Mouse (Mus musculus) heart, embryonic 14.5 days (tissue): Measurements from ENCODE around the gene Cuedc1. TPM values are rescaled to one million over a fixed set of nuclear protein-coding genes. Genes with fewer than 3 reads are reported as not detected.
A peak's percentile ranks its signal among the peaks of the same experiment; 100 is the strongest.

Source experiments
- ATAC-seq: fragments of 200-750 bp; cut with Nextera tagmentation; 2 replicates; pipeline ENCODE4 v1.8.0; 2017; ENCODE audit warnings: low read depth, moderate TSS enrichment; ENCODE audit not compliant: insufficient number of reproducible peaks, insufficient read depth, low FRiP score
- H3K27ac ChIP-seq, 2 experiments: fragments of 200-500 bp in 1 of 2; fragments of 300-500 bp in 1 of 2; sonication (generic) in 1 of 2; replicated peaks in 1 of 2; 2 replicates each; pipeline ENCODE4 v1.5.1; 2012 to 2014; ENCODE audit warnings: low read depth in 2 of 2, low read length in 2 of 2, control low read depth in 1 of 2, mild to moderate bottlenecking in 1 of 2, mixed read lengths in 1 of 2; ENCODE audit not compliant: control insufficient read depth in 1 of 2, insufficient read depth in 1 of 2
- H3K27me3 ChIP-seq: fragments of 300-500 bp; sonication (generic); 2 replicates; pipeline ENCODE4 v1.6.1; 2014; ENCODE audit warnings: mild to moderate bottlenecking, low read length, control low read depth; ENCODE audit not compliant: control insufficient read depth, insufficient read depth
- H3K36me3 ChIP-seq: fragments of 300-500 bp; sonication (generic); 2 replicates; pipeline ENCODE4 v1.6.1; 2014; ENCODE audit warnings: mild to moderate bottlenecking, control low read depth, low read length, mixed read lengths; ENCODE audit not compliant: control insufficient read depth, insufficient read depth
- H3K4me1 ChIP-seq, 2 experiments: fragments of 200-500 bp in 1 of 2; fragments of 300-500 bp in 1 of 2; sonication (generic) in 1 of 2; 2 replicates each; pipeline ENCODE4 v1.6.1; 2012 to 2014; ENCODE audit warnings: low read length in 2 of 2, control low read depth in 1 of 2, mixed read lengths in 1 of 2; ENCODE audit not compliant: control insufficient read depth in 2 of 2, insufficient read depth in 2 of 2
- H3K4me2 ChIP-seq: fragments of 300-500 bp; sonication (generic); 2 replicates; pipeline ENCODE4 v1.6.1; 2014; ENCODE audit warnings: mild to moderate bottlenecking, low read length
- H3K4me3 ChIP-seq, 2 experiments: fragments of 200-500 bp in 1 of 2; fragments of 300-500 bp in 1 of 2; sonication (generic) in 1 of 2; 2 replicates each; pipeline ENCODE4 v1.5.1; 2012 to 2014; ENCODE audit warnings: low read length in 2 of 2, mild to moderate bottlenecking in 2 of 2, control low read depth in 1 of 2, low read depth in 1 of 2, moderate library complexity in 1 of 2; ENCODE audit not compliant: control insufficient read depth in 1 of 2, insufficient read depth in 1 of 2
- H3K9ac ChIP-seq: fragments of 300-500 bp; sonication (generic); 2 replicates; pipeline ENCODE4 v1.6.1; 2014; ENCODE audit warnings: mild to moderate bottlenecking, low read length
- H3K9me3 ChIP-seq: fragments of 300-500 bp; sonication (generic); 2 replicates; pipeline ENCODE4 v1.6.1; 2016; ENCODE audit warnings: low read length, control low read depth; ENCODE audit not compliant: control insufficient read depth
- WGBS: fragments of 180-500 bp; shearing (Covaris S2); extraction: QIAGEN DNeasy Blood & Tissue Kit; methylation state at CpG from one replicate; pipeline ENCODE4 v1.1.7; 2014; 5-methylcytosine and 5-hydroxymethylcytosine counted together
- polyA plus RNA-seq: library from polyadenylated mRNA; unstranded; fragments of >200 nt; fragmentation: Nextera tagmentation; extraction: Ambion mirVana; gene quantifications from 2 replicates; pipeline ENCODE4 v1.2.1, GENCODE M21; 2014

The Cuedc1 gene
- polyA plus RNA-seq, 1 experiment from 2014 or later: 17.0 TPM

GRCm38 (mm10) chr11:88207697-88208096 lies 109.8 kb downstream of the Cuedc1 start:
- Histone ChIP-seq H3K36me3 (peaks cover 62% of the 10 kb centered on the region), H3K27ac (no peak overlapping the region), H3K4me1 (peaks cover 8 to 20% of the 10 kb centered on the region in 2 experiments; a peak in 3 of 4 replicates), H3K4me2 (no peak overlapping the region), H3K9me3 (no peaks in the 10 kb centered on the region), H3K9ac (no peak overlapping the region), H3K4me3 (no peak overlapping the region), H3K27me3 (no peaks in the 10 kb centered on the region)
- 88% methylated on average over 2 of the region's 2 CpGs for WGBS
- ATAC-seq: no peak

- Histone ChIP-seq H3K4me2 (no peak overlapping the region), H3K27ac (no peak overlapping the region), H3K4me1 (peaks cover 18 to 29% of the 10 kb centered on the region in 2 experiments), H3K27me3 (no peaks in the 10 kb centered on the region), H3K4me3 (no peak overlapping the region), H3K36me3 (peaks cover 53% of the 10 kb centered on the region), H3K9ac (no peak overlapping the region), H3K9me3 (no peaks in the 10 kb centered on the region)
- 87% methylated on average over 5 of the region's 5 CpGs for WGBS
- ATAC-seq: no peak
Measured at GRCm38 (mm10) chr11:88211824-88212582, 114.1 kb downstream of the Cuedc1 start.

DNA sequence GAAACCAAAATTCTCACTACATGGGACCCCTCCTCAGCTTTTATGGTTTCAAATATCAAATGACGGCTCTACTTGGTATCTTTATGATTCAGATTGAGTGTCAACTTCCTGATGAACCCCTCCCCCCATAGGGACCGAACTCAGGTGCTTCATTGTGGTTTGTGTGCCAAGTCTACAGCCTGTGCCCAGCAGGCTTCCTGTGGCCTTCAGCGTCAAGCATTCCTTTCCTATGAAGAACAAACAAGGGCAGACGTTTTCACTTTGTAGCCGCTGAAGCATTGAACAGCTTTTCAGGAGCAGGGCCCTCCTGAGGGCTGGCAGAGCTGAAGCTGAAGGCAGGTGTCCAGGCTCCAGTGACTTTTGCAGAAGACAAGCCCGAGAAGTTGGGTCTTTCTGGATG lies 115.9 kb downstream of the Cuedc1 start:
- no peak overlapping the region for H3K4me2 ChIP-seq
- no peak for ATAC-seq

DNA sequence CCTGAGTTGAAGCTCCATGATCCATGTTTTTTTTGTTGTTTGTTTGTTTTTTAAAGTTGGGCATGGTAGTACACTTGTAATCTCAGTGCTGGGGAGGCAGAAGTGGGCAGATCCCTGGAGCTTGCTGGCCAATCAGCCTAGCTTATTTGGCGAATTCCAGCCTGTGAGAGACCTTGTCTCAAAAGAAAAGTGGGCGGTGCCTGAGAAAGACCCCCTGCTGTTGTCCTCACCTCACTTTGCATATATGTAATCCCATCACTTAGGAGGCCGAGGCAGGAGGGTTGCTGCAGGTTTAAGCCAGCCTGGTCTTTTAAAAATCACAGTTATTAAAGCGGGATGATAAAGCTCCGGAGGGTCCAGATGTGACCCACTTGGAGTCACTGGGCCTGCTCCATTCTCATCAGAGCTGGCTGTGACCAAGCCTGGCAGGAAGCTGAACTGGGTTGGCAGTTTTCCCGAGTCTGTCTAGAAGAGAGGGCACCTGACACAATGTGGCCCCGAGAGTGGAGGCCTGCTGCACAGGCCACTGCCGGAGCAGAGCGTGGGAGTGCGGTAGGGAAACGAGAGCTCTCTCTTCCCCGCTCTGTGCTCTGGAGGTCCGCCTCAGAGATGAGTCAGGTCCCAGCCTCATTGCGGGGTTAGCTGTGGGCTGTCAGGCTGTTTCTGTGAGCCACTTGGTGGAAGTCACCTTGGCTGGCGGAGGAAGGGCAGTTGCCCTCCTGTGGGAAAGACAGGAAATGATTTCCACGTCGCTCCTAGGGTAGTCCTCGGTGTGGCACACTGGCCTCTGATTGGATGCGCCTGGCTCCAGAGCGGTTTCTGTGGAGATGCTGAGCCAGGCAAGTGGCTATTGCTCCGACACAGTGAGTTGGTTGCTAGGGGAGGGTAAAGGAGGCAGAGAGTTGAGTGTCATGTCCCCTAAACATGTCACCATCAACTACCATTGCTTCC lies 117.3 kb downstream of the Cuedc1 start:
- ATAC-seq: peak; percentile 57
- H3K9ac ChIP-seq: peak overlapping the region; percentile 13
- peak overlapping the region; percentile 4 to 19; a peak in 2 of 4 replicates for H3K4me3 ChIP-seq
- H3K27ac ChIP-seq: peak overlapping the region; percentile 73 to 82
- no peaks in the 10 kb centered on the region for H3K9me3 ChIP-seq
- 36% methylated on average over 21 of the region's 21 CpGs for WGBS
- peaks cover 21% of the 10 kb centered on the region for H3K36me3 ChIP-seq
- H3K4me1 ChIP-seq: peaks cover 23 to 26% of the 10 kb centered on the region in 2 experiments
- peak overlapping the region; percentile 56 for H3K4me2 ChIP-seq
- no peaks in the 10 kb centered on the region for H3K27me3 ChIP-seq

More for the DNA sequence above, 115.9 kb downstream of the Cuedc1 start:
- H3K36me3 ChIP-seq: peaks cover 35% of the 10 kb centered on the region
- H3K9ac ChIP-seq: peak overlapping the region; percentile 50; the same call in 1 of the 2 replicates
- H3K4me1 ChIP-seq: peaks cover 23 to 26% of the 10 kb centered on the region in 2 experiments
- H3K27ac ChIP-seq: peak overlapping the region; percentile 28 to 73; a peak in 3 of 4 replicates
- H3K27me3 ChIP-seq: no peaks in the 10 kb centered on the region
- H3K9me3 ChIP-seq: no peaks in the 10 kb centered on the region
- WGBS: 42% methylated on average over 6 of the region's 6 CpGs
- H3K4me3 ChIP-seq: no peak overlapping the region

DNA sequence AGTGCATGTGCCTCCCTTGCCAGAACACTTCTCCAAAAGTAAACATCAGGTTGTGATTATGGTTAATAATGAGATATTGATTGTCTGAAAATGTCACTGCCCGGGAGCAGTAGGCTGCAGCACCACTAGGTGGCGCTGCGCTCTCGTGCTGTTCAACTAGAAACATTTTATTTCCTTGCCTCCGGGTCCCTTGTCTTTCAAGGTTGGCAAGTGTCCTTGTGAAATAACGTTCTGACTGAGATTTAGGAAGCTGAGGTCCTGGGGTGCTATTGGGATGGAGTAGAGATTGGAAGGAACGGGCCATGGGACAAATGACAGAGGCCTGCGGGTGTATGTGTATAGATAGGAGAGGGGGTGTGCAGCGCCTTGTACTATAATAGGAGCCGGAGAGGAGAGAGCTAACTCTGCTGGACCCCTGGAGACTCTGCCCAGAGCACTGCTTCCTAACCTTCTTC lies 118.4 kb downstream of the Cuedc1 start:
- peaks cover 23 to 26% of the 10 kb centered on the region in 2 experiments for H3K4me1 ChIP-seq
- H3K9ac ChIP-seq: peak overlapping the region; percentile 52
- no peaks in the 10 kb centered on the region for H3K9me3 ChIP-seq
- H3K27ac ChIP-seq: peak overlapping the region in 1 of 2 experiments; percentile 73; a peak in 2 of 4 replicates
- H3K4me3 ChIP-seq: peak overlapping the region; percentile 9 to 19; a peak in 3 of 4 replicates
- H3K36me3 ChIP-seq: peaks cover 10% of the 10 kb centered on the region
- peak overlapping the region; percentile 56 for H3K4me2 ChIP-seq
- no peaks in the 10 kb centered on the region for H3K27me3 ChIP-seq
- 10% methylated on average over 10 of the region's 10 CpGs for WGBS
- no peak for ATAC-seq

DNA sequence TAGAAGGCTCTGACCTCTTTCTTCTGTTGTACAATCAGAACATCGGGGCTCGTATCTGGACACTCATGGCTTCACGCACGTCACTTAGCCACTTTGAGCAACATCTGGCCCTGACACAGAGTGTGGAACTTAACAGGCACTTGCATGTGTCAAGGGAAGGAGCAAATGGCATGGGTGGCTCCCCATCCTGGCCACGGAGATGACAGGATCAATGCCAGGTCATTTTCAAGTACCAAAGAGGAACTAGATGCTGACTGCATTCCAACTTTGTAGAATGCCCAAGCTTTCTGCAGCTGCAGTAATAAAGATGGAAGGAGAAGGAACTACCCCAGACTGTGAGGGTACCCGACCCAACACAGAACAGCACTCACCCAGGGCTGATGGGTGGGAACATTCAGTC lies 120.3 kb downstream of the Cuedc1 start:
- no peak overlapping the region for H3K9ac ChIP-seq
- peaks cover 25 to 26% of the 10 kb centered on the region in 2 experiments for H3K4me1 ChIP-seq
- no peak overlapping the region for H3K27ac ChIP-seq
- H3K9me3 ChIP-seq: no peaks in the 10 kb centered on the region
- no peak overlapping the region for H3K4me3 ChIP-seq
- no peak for ATAC-seq
- H3K27me3 ChIP-seq: no peaks in the 10 kb centered on the region
- 46% methylated on average over 6 of the region's 6 CpGs for WGBS
- no peaks in the 10 kb centered on the region for H3K36me3 ChIP-seq
- H3K4me2 ChIP-seq: no peak overlapping the region

DNA sequence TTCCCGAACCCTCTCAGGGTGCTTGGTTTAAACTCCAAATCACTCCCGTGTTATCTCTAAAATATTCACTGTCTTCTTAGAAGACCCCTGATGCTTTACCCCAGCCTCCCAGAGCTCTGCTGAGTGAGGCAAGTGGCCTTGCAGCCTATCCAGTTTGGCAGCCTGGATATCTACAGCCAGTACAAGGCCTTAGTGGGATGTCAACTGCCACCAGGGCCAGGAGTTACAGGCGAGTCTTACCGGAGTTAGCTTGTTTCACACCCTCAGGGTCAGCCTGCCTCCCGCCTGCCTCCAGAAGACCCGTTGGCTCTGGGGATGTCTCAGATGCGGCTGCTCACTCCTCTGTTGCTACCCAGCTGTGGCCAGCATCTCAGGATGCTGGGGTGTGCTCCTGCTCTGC lies 120.7 kb downstream of the Cuedc1 start:
- 46% methylated on average over 7 of the region's 7 CpGs for WGBS
- Histone ChIP-seq H3K36me3 (no peaks in the 10 kb centered on the region), H3K9me3 (no peaks in the 10 kb centered on the region), H3K9ac (no peak overlapping the region), H3K27me3 (no peaks in the 10 kb centered on the region), H3K4me2 (no peak overlapping the region), H3K27ac (no peak overlapping the region), H3K4me3 (no peak overlapping the region), H3K4me1 (peaks cover 25 to 26% of the 10 kb centered on the region in 2 experiments)
- no peak for ATAC-seq
